Mouse (Mus musculus) olfactory bulb, adult 2 months (tissue): Measurements from ENCODE around the gene Rrp7a. TPM values are rescaled to one million over a fixed set of nuclear protein-coding genes. Genes with fewer than 3 reads are reported as not detected.

Experiments used
- H3K27ac ChIP-seq: fragments of 200-500 bp; 2 replicates; pipeline ENCODE4 v1.5.1; 2012; ENCODE audit warnings: low read depth, low read length; ENCODE audit not compliant: insufficient read depth
- H3K4me1 ChIP-seq: fragments of 200-500 bp; 2 replicates; pipeline ENCODE4 v1.6.1; 2012; ENCODE audit warnings: low read length; ENCODE audit not compliant: control insufficient read depth, insufficient read depth
- H3K4me3 ChIP-seq: fragments of 200-500 bp; 2 replicates; pipeline ENCODE4 v1.5.1; 2012; ENCODE audit warnings: mild to moderate bottlenecking, low read depth, low read length, moderate library complexity; ENCODE audit not compliant: insufficient read depth
- CTCF ChIP-seq: fragments of 200-500 bp; IDR thresholded peaks from 2 replicates; pipeline ENCODE4 v1.5.1; 2012; ENCODE audit warnings: low read depth, mild to moderate bottlenecking, low read length, moderate library complexity; ENCODE audit not compliant: insufficient read depth
- POLR2A ChIP-seq: fragments of 200-500 bp; IDR thresholded peaks from 2 replicates; pipeline ENCODE4 v1.6.1; 2012; ENCODE audit warnings: mild to moderate bottlenecking, low read depth, low read length, moderate library complexity; ENCODE audit not compliant: insufficient read depth
- WGBS: fragments of 180-500 bp; shearing (Covaris S2); methylation state at CpG from one replicate; pipeline ENCODE4 v1.1.7; 2018; 5-methylcytosine and 5-hydroxymethylcytosine counted together
- polyA plus RNA-seq: library from polyadenylated mRNA; stranded (reverse); fragments of >200 nt; gene quantifications from 2 replicates; pipeline ENCODE4 v1.2.4, GENCODE M21; 2012; ENCODE audit warnings: low replicate concordance; ENCODE audit not compliant: missing spikeins, insufficient read depth, insufficient read length

Gene Rrp7a
- polyA plus RNA-seq, 1 experiment: not detected

GRCm38 (mm10) chr15:83158587-83159160, 36.1 kb upstream of the Rrp7a start:
- 95% methylated on average over 7 of the region's 7 CpGs for WGBS
- no peak for TF ChIP-seq CTCF
- TF ChIP-seq POLR2A: no peak
- Histone ChIP-seq H3K4me1 (peaks cover 16% of the 10 kb centered on the region), H3K4me3 (no peak overlapping the region), H3K27ac (no peak overlapping the region)

DNA sequence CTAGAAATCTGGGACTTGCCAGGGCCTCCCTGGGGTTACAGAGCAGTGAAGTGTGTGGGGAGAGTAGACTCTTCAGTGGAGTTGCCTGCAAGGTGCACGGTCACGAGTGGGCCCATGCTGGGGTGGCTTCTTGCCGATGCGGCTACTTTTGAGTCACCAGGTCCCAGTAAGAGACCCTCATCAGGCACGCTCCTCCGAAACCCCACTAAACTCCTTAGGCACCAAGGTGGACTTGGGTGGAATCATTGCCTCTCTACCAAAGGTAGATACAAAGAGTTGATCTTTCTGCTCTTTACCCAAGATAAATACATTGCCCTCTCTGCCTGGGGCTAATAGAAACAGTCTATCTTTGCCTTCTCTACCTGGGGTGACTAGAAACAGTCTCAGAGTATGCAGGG, 35.1 kb upstream of the Rrp7a start:
- WGBS: 98% methylated on average over 6 of the region's 6 CpGs
- TF ChIP-seq CTCF (no peak), POLR2A (no peak)
- Histone ChIP-seq H3K27ac (no peak overlapping the region; the same call in 1 of the 2 replicates), H3K4me1 (peaks cover 16% of the 10 kb centered on the region), H3K4me3 (no peak overlapping the region)

GRCm38 (mm10) chr15:83156929-83157666, 34.5 kb upstream of the Rrp7a start:
- TF ChIP-seq CTCF: peak; percentile 51
- no peak for TF ChIP-seq POLR2A
- Histone ChIP-seq H3K4me3 (no peak overlapping the region), H3K27ac (peak overlapping the region; percentile 58), H3K4me1 (peaks cover 16% of the 10 kb centered on the region)
- WGBS: 54% methylated on average over 11 of the region's 11 CpGs

- no peak overlapping the region for H3K27ac ChIP-seq
- H3K4me1 ChIP-seq: peaks cover 19% of the 10 kb centered on the region
- TF ChIP-seq CTCF (no peak), POLR2A (no peak)
- no peak overlapping the region for H3K4me3 ChIP-seq
- 81% methylated on average over 6 of the region's 6 CpGs for WGBS
Observed at GRCm38 (mm10) chr15:83155672-83156419, 33.2 kb upstream of the Rrp7a start.

DNA sequence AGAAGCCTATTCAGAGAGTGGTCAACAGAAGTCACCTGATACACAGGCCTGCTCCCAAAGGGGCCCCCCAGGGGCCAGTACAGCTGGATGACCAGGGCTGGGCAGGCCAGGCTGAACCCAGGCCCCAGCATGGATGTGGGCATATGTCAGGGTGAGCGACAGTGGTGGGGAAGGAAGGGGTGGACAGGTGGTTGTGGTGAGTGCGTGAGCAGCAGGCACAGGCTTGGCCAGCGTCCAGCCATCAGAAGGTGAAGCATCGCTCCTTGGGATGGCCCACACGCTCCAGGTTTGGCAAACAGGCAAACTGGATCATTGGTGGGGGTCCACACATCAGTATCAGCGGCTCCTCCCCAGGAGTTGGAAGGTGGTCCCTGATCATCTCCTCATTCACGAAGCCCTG, 31.7 kb upstream of the Rrp7a start:
- H3K27ac ChIP-seq: no peak overlapping the region
- no peak overlapping the region for H3K4me3 ChIP-seq
- peaks cover 19% of the 10 kb centered on the region for H3K4me1 ChIP-seq
- 96% methylated on average over 7 of the region's 7 CpGs for WGBS
- TF ChIP-seq CTCF: no peak
- TF ChIP-seq POLR2A: no peak

DNA sequence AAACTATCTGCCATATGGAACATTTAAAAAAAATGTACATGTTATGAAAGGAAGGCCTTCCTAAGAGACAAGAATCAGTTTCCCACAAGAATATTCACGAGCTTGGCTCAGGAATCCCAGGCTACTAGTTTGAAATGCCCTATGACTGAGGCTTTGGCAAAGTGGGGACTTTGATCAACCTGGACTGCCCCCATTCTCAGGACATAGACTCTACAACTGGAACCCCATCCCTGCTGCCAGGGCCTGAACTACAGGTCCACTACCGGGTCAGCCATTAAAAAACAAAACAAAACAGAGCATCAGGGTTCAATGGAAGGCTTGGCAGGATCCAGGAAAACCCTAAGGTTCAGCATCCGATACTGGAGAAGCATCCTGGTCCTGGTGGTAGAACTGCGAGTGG, 28.1 kb upstream of the Rrp7a start:
- no peak overlapping the region for H3K4me3 ChIP-seq
- TF ChIP-seq CTCF (no peak), POLR2A (no peak)
- 81% methylated on average over 4 of the region's 4 CpGs for WGBS
- no peak overlapping the region for H3K27ac ChIP-seq
- peaks cover 7% of the 10 kb centered on the region for H3K4me1 ChIP-seq

DNA sequence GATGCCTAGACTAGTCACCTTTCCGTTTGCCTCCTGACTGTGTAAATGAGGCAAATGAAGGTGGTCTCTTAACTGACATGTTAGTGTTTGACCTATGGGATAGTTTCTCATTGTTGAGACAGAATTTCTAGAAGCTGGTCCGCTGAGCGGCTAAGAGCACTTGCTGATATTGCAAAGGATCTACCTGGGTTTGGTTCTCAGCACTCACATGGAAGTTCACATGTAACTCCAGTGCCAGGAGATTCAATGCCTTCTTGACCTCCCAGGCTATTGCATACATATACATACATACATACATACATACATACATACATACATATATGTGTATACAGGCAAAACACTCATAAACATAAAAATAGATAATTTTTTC, 27.5 kb upstream of the Rrp7a start:
- WGBS: 24% methylated on average over 3 of the region's 3 CpGs
- H3K4me1 ChIP-seq: peaks cover 4% of the 10 kb centered on the region
- H3K27ac ChIP-seq: peak overlapping the region; percentile 96
- TF ChIP-seq POLR2A (no peak), CTCF (no peak)
- H3K4me3 ChIP-seq: no peak overlapping the region

DNA sequence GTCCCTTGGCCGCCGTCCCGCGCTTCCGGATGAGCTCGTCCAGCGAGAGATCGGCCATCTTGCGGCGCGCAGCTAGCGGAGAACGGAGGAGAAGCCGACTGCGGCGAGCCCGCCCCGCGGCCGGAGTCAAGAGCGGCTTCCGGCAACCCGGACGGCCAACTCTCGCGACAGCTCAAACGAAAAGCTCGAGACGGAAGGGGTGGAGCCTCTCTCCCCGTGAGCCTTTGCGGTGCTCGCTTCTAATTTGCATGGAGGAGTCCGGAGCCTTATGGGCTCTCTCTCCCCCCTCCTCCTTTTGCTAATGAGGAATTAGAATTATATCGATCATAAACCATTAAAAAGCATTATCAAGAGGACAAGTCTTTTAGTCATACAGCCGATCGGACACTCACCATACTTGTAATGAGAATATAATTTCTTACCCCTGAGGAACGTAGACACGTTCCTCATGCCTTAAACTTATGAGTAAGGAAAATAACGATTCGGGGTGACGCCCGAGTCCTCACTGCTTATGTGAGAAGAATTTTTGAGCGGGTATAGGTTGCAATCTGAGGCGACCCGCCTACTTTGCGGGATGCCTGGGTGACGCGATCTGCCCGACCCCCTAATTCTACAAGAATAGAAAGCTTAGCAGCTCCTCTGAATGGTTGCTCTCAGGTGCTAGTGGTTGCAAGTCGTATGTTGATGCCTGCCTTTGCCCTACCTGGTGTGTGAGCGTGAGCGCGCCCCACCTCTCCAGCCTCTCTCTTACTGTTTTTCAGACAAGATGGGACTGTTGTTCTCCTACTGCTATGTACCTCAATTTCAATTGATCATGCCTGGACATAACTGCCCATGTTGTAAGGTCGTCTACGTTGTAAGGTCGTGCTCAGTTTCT, 26.8 kb upstream of the Rrp7a start, which contains the start of gene Poldip3:
Gene Poldip3, minus strand, starts transcription at position 189 of the 877 bp plus-strand sequence.
- peak within 1 kb of the TSS; percentile 96 for H3K27ac ChIP-seq
- under 1% methylated on average over 56 of the region's 56 CpGs for WGBS
- TF ChIP-seq CTCF (no peak), POLR2A (peak; percentile 89; the same call in 1 of the 2 replicates)
- peak within 1 kb of the TSS; percentile 98 for H3K4me3 ChIP-seq
- peaks cover 8% of the 10 kb centered on the region for H3K4me1 ChIP-seq

DNA sequence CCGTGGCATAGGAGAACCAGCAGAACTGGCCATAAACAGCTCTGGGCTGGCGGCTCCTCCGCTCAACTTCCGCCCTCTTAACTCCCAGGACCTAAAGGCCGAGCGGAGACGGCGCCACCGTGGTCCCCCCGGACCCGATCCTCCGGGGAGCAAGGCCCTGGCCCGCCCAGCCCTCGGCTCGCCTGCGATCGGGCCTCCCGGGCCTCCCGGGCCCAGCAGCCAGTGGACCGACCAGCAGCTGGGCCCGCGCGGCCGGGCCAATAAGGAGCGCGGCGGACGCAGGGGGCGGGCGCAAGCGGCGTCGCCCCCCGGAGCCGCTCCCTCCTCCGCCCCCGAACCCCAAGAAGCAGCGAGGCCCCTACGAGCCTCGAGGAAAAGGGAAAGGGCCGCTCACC, 26.2 kb upstream of the Rrp7a start:
- TF ChIP-seq POLR2A: no peak
- TF ChIP-seq CTCF: no peak
- Histone ChIP-seq H3K4me3 (peak overlapping the region; percentile 98), H3K27ac (peak overlapping the region; percentile 96), H3K4me1 (peaks cover 12% of the 10 kb centered on the region)
- under 1% methylated on average over 41 of the region's 41 CpGs for WGBS
